In genomic region chr7:110164103-110164681, GRCm38 (mm10) we compare ENCODE assay signal across 8 mouse cellular contexts. TPM values are rescaled to one million over a fixed set of nuclear protein-coding genes. Genes with fewer than 3 reads are reported as not detected.
DNase-seq lines count a peak whose midpoint lies in the region; ATAC-seq and TF ChIP-seq lines count a peak whose summit lies in the region.

No protein-coding gene starts in this region.

- TF ChIP-seq POLR2A in bone marrow, adult 2 months (IDR thresholded peaks at IDR 0.05; ENCODE audit: borderline replicate concordance, control insufficient read depth, low read depth, low read length) = no peak
- TF ChIP-seq POLR2A in limb, embryonic 14.5 days (IDR thresholded peaks at IDR 0.05; ENCODE audit: borderline replicate concordance, extremely low read depth, insufficient read depth, insufficient read length) = peak; percentile 46; the same call in 1 of the 2 replicates

- no peaks in the 10 kb centered on the region for H3K27me3 ChIP-seq in embryonic facial prominence, embryonic 15.5 days
- no peaks in the 10 kb centered on the region for H3K27me3 ChIP-seq in limb, embryonic 14.5 days (ENCODE audit: control insufficient read depth, insufficient read depth, low read length)
- no peaks in the 10 kb centered on the region for H3K27me3 ChIP-seq in midbrain, postnatal 0 days (ENCODE audit: insufficient read depth, low read length)

- peak overlapping the region; percentile 71 for H3K4me2 ChIP-seq in embryonic facial prominence, embryonic 15.5 days (replicated peaks)
- H3K4me2 ChIP-seq in limb, embryonic 14.5 days (replicated peaks; ENCODE audit: low read depth, low read length, severe bottlenecking) = peak overlapping the region; percentile 65
- H3K4me2 ChIP-seq in midbrain, postnatal 0 days (ENCODE audit: low read depth, low read length, poor library complexity, severe bottlenecking) = peak overlapping the region; percentile 74

- under 1% methylated on average over 24 of the region's 24 CpGs for WGBS in bone marrow, adult 2 months
- under 1% methylated on average over 24 of the region's 24 CpGs for WGBS in embryonic facial prominence, embryonic 15.5 days
- under 1% methylated on average over 24 of the region's 24 CpGs for WGBS in limb, embryonic 14.5 days
- under 1% methylated on average over 24 of the region's 24 CpGs for WGBS in midbrain, postnatal 0 days

- ATAC-seq in embryonic facial prominence, embryonic 15.5 days (ENCODE audit: insufficient number of reproducible peaks, low FRiP score, low TSS enrichment, low read depth) = peak; percentile 85
- ATAC-seq in limb, embryonic 14.5 days (ENCODE audit: low FRiP score, low read depth) = peak; percentile 86
- peak; percentile 85 for ATAC-seq in midbrain, postnatal 0 days (ENCODE audit: low FRiP score)

- H3K27ac ChIP-seq in bone marrow, adult 2 months (ENCODE audit: control insufficient read depth, insufficient read depth, low read depth, low read length, poor library complexity) = peak overlapping the region; percentile 52
- H3K27ac ChIP-seq in embryonic facial prominence, embryonic 15.5 days (replicated peaks) = peak overlapping the region; percentile 93
- H3K27ac ChIP-seq in limb, embryonic 14.5 days (replicated peaks; ENCODE audit: low read depth, low read length) = peak overlapping the region; percentile 85
- peak overlapping the region; percentile 81 for H3K27ac ChIP-seq in midbrain, postnatal 0 days (ENCODE audit: low read depth, low read length)

- H3K4me1 ChIP-seq in bone marrow, adult 2 months (ENCODE audit: control insufficient read depth, insufficient read depth, low read length) = peaks cover 1% of the 10 kb centered on the region
- 0 out of 2 replicates have a peak, but pooled peaks cover 3% of the 10 kb centered on the region for H3K4me1 ChIP-seq in embryonic facial prominence, embryonic 15.5 days
- no peaks in the 10 kb centered on the region for H3K4me1 ChIP-seq in limb, embryonic 14.5 days (ENCODE audit: control insufficient read depth, insufficient read depth, low read length)
- H3K4me1 ChIP-seq in midbrain, postnatal 0 days (ENCODE audit: insufficient read depth, low read length) = no peaks in the 10 kb centered on the region

- H3K9ac ChIP-seq in embryonic facial prominence, embryonic 15.5 days = peak overlapping the region; percentile 35; the same call in 1 of the 2 replicates
- H3K9ac ChIP-seq in limb, embryonic 14.5 days (ENCODE audit: low read depth, low read length, severe bottlenecking) = peak overlapping the region; percentile 55
- H3K9ac ChIP-seq in midbrain, postnatal 0 days (replicated peaks; ENCODE audit: low read length, poor library complexity, severe bottlenecking) = peak overlapping the region; percentile 64

- DNase-seq in 416B (ENCODE audit: low read depth) = peak; percentile 98
- peak; percentile 93 for DNase-seq in heart, adult 8-10 months (ENCODE audit: low spot score)
- peak; percentile 96 for DNase-seq in kidney, adult 9 months
- DNase-seq in limb, embryonic 14.5 days (ENCODE audit: low spot score) = peak; percentile 90
- DNase-seq in midbrain, postnatal 0 days (ENCODE audit: low spot score) = peak; percentile 86
- DNase-seq in spleen, postnatal 14 days (ENCODE audit: low spot score in 2 of 2) = peak; percentile 74 to 79

- H3K9me3 ChIP-seq in embryonic facial prominence, embryonic 15.5 days (replicated peaks) = no peaks in the 10 kb centered on the region
- no peaks in the 10 kb centered on the region for H3K9me3 ChIP-seq in limb, embryonic 14.5 days (ENCODE audit: control insufficient read depth, low read length)
- no peaks in the 10 kb centered on the region for H3K9me3 ChIP-seq in midbrain, postnatal 0 days (ENCODE audit: low read length)

- TF ChIP-seq CTCF in bone marrow, adult 2 months (IDR thresholded peaks at IDR 0.05; ENCODE audit: control insufficient read depth, insufficient read depth, low read length) = peak; percentile 73; the same call in 1 of the 2 replicates
- TF ChIP-seq CTCF in midbrain, postnatal 0 days (IDR thresholded peaks at IDR 0.05) = peak; percentile 78

- H3K36me3 ChIP-seq in embryonic facial prominence, embryonic 15.5 days = no peaks in the 10 kb centered on the region
- H3K36me3 ChIP-seq in limb, embryonic 14.5 days (ENCODE audit: control insufficient read depth, insufficient read depth, low read length) = no peaks in the 10 kb centered on the region
- H3K36me3 ChIP-seq in midbrain, postnatal 0 days (ENCODE audit: insufficient read depth, low read length) = no peaks in the 10 kb centered on the region

- H3K4me3 ChIP-seq in bone marrow, adult 2 months (replicated peaks; ENCODE audit: control insufficient read depth, low read depth, low read length) = peak overlapping the region; percentile 93
- H3K4me3 ChIP-seq in embryonic facial prominence, embryonic 15.5 days (replicated peaks) = peak overlapping the region; percentile 52
- H3K4me3 ChIP-seq in limb, embryonic 14.5 days (replicated peaks; ENCODE audit: low read length) = peak overlapping the region; percentile 39
- H3K4me3 ChIP-seq in midbrain, postnatal 0 days (ENCODE audit: low read depth, low read length) = peak overlapping the region; percentile 50

RNA-seq across cellular contexts. Expression of gene Wee1, which starts 42.3 kb away (rescaled TPM):
- 8.6 and 13.6 TPM in 2 replicates for polyA plus RNA-seq in bone marrow, adult 2 months (2011; ENCODE audit: insufficient read depth, insufficient read length, low replicate concordance, missing spikeins)
- 22.2 and 23.9 TPM in 2 replicates for polyA plus RNA-seq in embryonic facial prominence, embryonic 15.5 days (2015; fragmentation: Nextera tagmentation; extraction: Ambion mirVana)
- total RNA-seq in heart, adult 8-10 months (2022) = 10 to 100 TPM in 2 of 4 experiments, 1 to 10 TPM in 2; 9.4 to 15.2 (median 11.6) TPM
- polyA plus RNA-seq in limb, embryonic 14.5 days (2012; rRNA removed) = 29.1 and 29.8 TPM in 2 replicates
- 28.1 and 28.8 TPM in 2 replicates for polyA plus RNA-seq in limb, embryonic 14.5 days (2014; fragmentation: Nextera tagmentation; extraction: Ambion mirVana)
- 4.1 and 5.1 TPM in 2 replicates for total RNA-seq in midbrain, postnatal 0 days (2014; rRNA removed)
- polyA plus RNA-seq in midbrain, postnatal 0 days (2015; fragmentation: Nextera tagmentation; extraction: Ambion mirVana) = 3.6 and 3.7 TPM in 2 replicates

RNA-seq across cellular contexts. Expression of gene Swap70, which starts 57.3 kb away (rescaled TPM):
- 12.6 and 23.1 TPM in 2 replicates for polyA plus RNA-seq in bone marrow, adult 2 months (2011; ENCODE audit: insufficient read depth, insufficient read length, low replicate concordance, missing spikeins)
- polyA plus RNA-seq in embryonic facial prominence, embryonic 15.5 days (2015; fragmentation: Nextera tagmentation; extraction: Ambion mirVana) = 33.2 TPM in 2 replicates
- 10 to 100 TPM; 11.0 to 13.4 (median 12.0) TPM for total RNA-seq in heart, adult 8-10 months (2022)
- 25.6 and 25.8 TPM in 2 replicates for polyA plus RNA-seq in limb, embryonic 14.5 days (2012; rRNA removed)
- 27.5 and 32.9 TPM in 2 replicates for polyA plus RNA-seq in limb, embryonic 14.5 days (2014; fragmentation: Nextera tagmentation; extraction: Ambion mirVana)
- 7.3 and 11.4 TPM in 2 replicates for total RNA-seq in midbrain, postnatal 0 days (2014; rRNA removed)
- 6.3 and 7.0 TPM in 2 replicates for polyA plus RNA-seq in midbrain, postnatal 0 days (2015; fragmentation: Nextera tagmentation; extraction: Ambion mirVana)

Comparison
In these comparisons a context has a peak if more than half of its experiments do, and no peak if none do; other contexts are left out.
1. Peak in every context shown above with its lines: DNase-seq, ATAC-seq, H3K4me3 ChIP-seq and H3K27ac ChIP-seq.
2. H3K4me3 ChIP-seq: peak in every context shown above with its lines; median percentile 93 in bone marrow, adult 2 months; 52 in embryonic facial prominence, embryonic 15.5 days; 50 in midbrain, postnatal 0 days; 39 in limb, embryonic 14.5 days.